Mouse (Mus musculus): Measurements from ENCODE around the gene Fam234b.

The Fam234b gene

GRCm38 (mm10) chr6:135197921-135198532, at the start of gene Fam234b, which contains the start of gene Hebp1:
Fam234b (plus strand) TSS chr6:135197977.
Hebp1 (minus strand) TSS chr6:135198022.
- CTCF ChIA-PET = no interaction called here

DNA sequence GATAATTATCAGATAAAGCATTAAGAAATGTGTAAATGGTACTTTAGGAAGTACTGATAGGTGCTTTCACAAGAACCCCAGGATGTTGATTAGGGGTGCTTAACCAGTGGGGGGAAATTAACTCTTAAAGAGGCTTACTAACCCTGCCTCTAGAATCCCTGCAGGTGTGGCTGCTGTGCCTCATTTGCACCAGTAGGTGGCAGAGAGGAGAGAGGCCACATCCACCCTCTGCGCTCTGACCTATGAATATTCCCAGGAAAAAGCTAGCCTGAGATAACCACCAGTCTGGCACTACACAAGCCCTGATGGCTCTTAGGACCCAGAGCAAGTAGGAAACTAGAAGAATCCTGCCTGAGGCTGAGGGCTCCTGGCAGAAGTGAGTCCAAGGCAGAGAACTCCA, 49.3 kb upstream of the Fam234b start:
- CTCF ChIA-PET = interaction anchor here (0.7 kb wide), 1 partner anchor 16 kb away, joined by 3 read pairs; no protein-coding TSS in a partner anchor

DNA sequence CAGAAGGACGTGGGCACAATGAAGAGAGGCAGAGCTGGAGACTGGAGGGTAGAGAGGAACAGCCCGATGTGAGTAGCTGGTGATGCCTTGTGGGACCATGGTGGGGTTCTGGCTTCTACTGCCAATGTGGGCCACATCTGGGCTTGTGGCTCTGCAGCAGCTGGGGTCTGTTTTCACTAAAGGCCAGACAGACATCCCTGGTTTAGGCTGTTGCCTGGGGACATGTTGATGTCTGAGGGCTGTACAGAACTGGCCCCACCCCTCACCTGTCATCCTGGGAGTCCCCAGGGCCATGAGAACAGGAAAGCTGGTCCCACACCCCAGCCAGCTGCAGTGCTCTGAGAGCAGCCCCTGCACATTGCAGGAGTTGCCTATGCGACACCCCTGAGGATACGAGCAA, 48.6 kb upstream of the Fam234b start:
- CTCF ChIA-PET = interaction anchor here (0.7 kb wide), 1 partner anchor 17 kb away, joined by 3 read pairs; no protein-coding TSS in a partner anchor

DNA sequence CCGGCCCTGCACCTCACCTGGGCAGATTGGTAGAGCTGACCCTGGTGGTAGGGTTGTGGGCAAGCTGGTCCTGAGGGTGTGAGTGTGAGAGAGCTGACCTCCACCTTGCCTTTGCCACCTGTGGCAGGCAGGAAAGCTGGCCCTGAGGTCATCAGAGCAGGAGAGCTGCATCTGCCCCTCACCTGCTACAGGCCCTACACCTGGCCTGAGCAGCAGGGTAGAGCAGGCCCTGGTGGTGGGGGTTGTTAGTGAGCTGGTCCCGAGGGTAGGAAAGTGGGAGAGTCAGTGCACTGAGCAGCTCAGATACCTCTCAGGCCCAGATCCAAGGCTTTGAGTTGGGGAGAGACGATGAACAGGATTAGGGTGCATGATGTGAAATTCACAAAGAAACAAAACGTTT, 48.1 kb upstream of the Fam234b start:
- CTCF ChIA-PET = interaction anchor here (0.7 kb wide), 1 partner anchor 230 kb away, joined by 3 read pairs; no protein-coding TSS in a partner anchor

- CTCF ChIA-PET = interaction anchor here (0.7 kb wide), 1 partner anchor 229 kb away, joined by 3 read pairs; no protein-coding TSS in a partner anchor
These were observed 47.5 kb upstream of the Fam234b start for GRCm38 (mm10) chr6:135150311-135150710.

- CTCF ChIA-PET = no interaction called here
These were observed 44.1 kb upstream of the Fam234b start for GRCm38 (mm10) chr6:135153719-135154118.

DNA sequence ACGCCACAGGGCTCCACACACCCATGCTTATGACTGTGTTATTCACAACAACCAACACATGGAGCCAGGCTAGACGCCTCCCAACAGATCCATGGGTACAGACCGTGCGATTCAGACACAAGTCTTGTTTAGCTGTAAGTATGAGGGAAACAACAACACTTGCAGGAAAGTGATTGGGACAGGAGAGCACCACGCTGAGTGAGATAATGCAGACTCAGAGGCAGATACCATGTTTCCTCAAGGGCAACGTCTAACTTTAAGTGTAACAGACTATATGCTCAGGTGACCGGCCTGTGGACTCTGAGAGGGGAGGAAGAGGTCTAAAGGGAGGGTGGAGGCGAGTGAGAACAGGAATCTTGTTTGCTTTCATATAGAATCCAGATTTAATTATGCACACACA, 41.2 kb upstream of the Fam234b start:
- CTCF ChIA-PET = interaction anchor here (0.6 kb wide), 1 partner anchor 286 kb away, joined by 4 read pairs; no protein-coding TSS in a partner anchor

- CTCF ChIA-PET = no interaction called here
These were observed 40.3 kb upstream of the Fam234b start for GRCm38 (mm10) chr6:135157496-135157895.

- CTCF ChIA-PET = no interaction called here
These were observed 39.3 kb upstream of the Fam234b start for GRCm38 (mm10) chr6:135158509-135158908.

DNA sequence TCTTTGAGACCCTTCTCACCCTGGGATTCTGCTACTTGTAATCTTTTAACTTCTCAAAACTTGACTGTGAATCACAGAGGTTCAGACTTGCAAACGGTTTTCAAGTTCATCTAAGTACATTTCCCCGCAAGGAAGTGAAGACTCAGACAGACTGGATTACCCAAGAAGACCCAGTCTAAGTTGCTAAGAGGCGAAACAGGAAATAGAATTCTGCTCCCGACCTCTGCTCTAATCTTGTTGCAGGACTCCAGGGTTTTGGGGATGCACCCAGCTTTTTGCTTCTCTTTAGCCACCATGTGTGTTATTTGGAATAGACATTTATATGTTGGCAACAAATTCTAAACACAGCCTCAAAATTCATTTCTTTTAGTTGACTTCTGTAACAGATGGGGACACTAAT, 36.4 kb upstream of the Fam234b start:
- CTCF ChIA-PET = no interaction called here

- CTCF ChIA-PET = no interaction called here
These were observed 35.5 kb upstream of the Fam234b start for GRCm38 (mm10) chr6:135162311-135162710.

DNA sequence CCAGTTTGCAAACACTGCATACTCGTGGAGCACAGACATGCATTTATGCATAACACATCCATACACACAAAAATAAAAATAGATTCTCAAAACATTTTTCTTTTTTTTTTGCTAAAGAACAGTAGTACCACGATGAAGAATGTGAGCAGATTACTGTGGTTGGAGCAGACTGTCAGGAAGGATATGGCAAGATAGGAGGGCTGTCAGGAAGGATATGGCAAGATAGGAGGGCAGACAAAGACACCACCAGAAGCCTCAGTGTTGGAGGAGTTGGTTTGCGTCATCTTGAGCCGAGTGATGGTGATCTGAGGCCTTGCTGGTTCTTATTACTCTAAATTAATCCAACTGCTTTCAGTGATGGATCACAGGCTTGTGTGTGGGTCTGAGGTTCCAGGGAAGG, 34.9 kb upstream of the Fam234b start:
- CTCF ChIA-PET = no interaction called here

- CTCF ChIA-PET = no interaction called here
These were observed 32.6 kb upstream of the Fam234b start for GRCm38 (mm10) chr6:135165191-135165590.

- CTCF ChIA-PET = interaction anchor here (0.7 kb wide), 1 partner anchor 88 kb away, joined by 4 read pairs; the partner anchor contains the start of gene Gsg1
These were observed 32.1 kb upstream of the Fam234b start for GRCm38 (mm10) chr6:135165706-135166105.

GRCm38 (mm10) chr6:135166262-135166661, 31.5 kb upstream of the Fam234b start:
- CTCF ChIA-PET = interaction anchor here (0.7 kb wide), 1 partner anchor 88 kb away, joined by 4 read pairs; the partner anchor contains the start of gene Gsg1

DNA sequence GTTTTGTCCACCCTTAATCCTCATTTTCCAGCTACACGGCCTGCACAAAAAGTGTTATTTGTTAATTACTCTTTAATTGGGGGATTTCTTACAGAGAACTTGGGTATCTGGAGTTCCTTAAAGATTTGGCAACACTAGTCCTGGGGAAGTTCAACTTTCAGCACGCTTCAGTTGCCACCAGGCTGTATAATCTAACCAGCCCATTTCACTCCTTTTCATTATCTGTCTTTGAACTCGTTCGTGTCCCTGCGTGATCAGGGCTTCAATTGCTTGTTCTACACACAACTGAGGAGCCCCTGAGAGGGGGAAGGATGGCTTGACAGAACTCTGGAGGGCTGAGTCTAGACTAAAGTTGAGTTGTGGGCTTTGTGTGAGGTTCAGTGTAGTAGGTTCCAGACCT, 31.1 kb upstream of the Fam234b start:
- CTCF ChIA-PET = no interaction called here

GRCm38 (mm10) chr6:135167380-135168311, 30.1 kb upstream of the Fam234b start:
- CTCF ChIA-PET = interaction anchor here (0.5 kb wide), 1 partner anchor 1849 kb away, joined by 4 read pairs; no protein-coding TSS in a partner anchor

DNA sequence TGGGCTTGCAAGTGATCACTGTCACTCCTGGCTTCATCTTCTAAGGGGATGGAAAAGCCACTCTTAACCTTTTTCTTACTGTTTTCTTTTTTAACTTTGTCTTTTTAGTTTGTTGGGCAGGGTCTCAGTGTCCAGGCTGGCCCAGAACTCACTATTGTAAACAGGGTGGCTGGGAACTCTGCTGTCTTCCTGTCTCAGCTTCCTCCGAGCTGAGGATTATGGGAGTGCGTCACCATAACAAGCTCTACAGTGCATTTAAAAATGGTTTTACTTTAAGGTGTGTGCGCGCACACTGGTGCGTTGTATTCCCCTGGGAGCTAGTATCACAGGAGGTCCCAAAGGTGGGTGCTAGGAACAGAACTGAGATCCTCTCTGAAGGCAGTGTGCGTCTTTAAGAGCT, 29.3 kb upstream of the Fam234b start:
- CTCF ChIA-PET = no interaction called here

GRCm38 (mm10) chr6:135169246-135169645, 28.5 kb upstream of the Fam234b start:
- CTCF ChIA-PET = no interaction called here

GRCm38 (mm10) chr6:135171736-135172135, 26.0 kb upstream of the Fam234b start:
- CTCF ChIA-PET = interaction anchor here (0.6 kb wide), 1 partner anchor 85 kb away, joined by 3 read pairs; no protein-coding TSS in a partner anchor

GRCm38 (mm10) chr6:135175014-135175413, 22.8 kb upstream of the Fam234b start:
- CTCF ChIA-PET = no interaction called here

- CTCF ChIA-PET = no interaction called here
These were observed 20.5 kb upstream of the Fam234b start for GRCm38 (mm10) chr6:135177271-135177670.

Measured in spleen, embryonic (tissue).